Mouse (Mus musculus) midbrain, postnatal 0 days (tissue): Measurements from ENCODE around the gene Dync2li1. TPM values are rescaled to one million over a fixed set of nuclear protein-coding genes. Genes with fewer than 3 reads are reported as not detected.

Source experiments
- ATAC-seq: fragments of 200-750 bp; cut with Nextera tagmentation; 2 replicates; pipeline ENCODE4 v1.8.0; 2017; ENCODE audit warnings: moderate number of reproducible peaks, mild to moderate bottlenecking, moderate TSS enrichment, moderate library complexity; ENCODE audit not compliant: low FRiP score
- DNase-seq: peaks from one replicate; pipeline ENCODE4 v3.0.0-alpha.2; 2015; ENCODE audit warnings: low spot score
- H3K27ac ChIP-seq: fragments of 300-500 bp; sonication (generic); 2 replicates; pipeline ENCODE4 v1.5.1; 2014; ENCODE audit warnings: low read depth, mild to moderate bottlenecking, low read length, mixed read lengths
- H3K27me3 ChIP-seq: fragments of 300-500 bp; sonication (generic); 2 replicates; pipeline ENCODE4 v1.6.1; 2014; ENCODE audit warnings: low read length, control low read depth, mixed read lengths; ENCODE audit not compliant: insufficient read depth
- H3K36me3 ChIP-seq: fragments of 300-500 bp; sonication (generic); 2 replicates; pipeline ENCODE4 v1.6.1; 2014; ENCODE audit warnings: low read length, control low read depth, mixed read lengths; ENCODE audit not compliant: insufficient read depth
- H3K4me1 ChIP-seq: fragments of 300-500 bp; sonication (generic); 2 replicates; pipeline ENCODE4 v1.6.1; 2014; ENCODE audit warnings: mild to moderate bottlenecking, control low read depth, antibody characterized with exemption, low read length, mixed read lengths; ENCODE audit not compliant: insufficient read depth
- H3K4me2 ChIP-seq: fragments of 300-500 bp; sonication (generic); 2 replicates; pipeline ENCODE4 v1.6.1; 2014; ENCODE audit warnings: low read depth, mild to moderate bottlenecking, low read length, mixed read lengths; ENCODE audit not compliant: poor library complexity, severe bottlenecking
- H3K4me3 ChIP-seq: fragments of 300-500 bp; sonication (generic); 2 replicates; pipeline ENCODE4 v1.5.1; 2014; ENCODE audit warnings: low read depth, mild to moderate bottlenecking, low read length, moderate library complexity
- H3K9ac ChIP-seq: fragments of 300-500 bp; sonication (generic); replicated peaks from 2 replicates; pipeline ENCODE4 v1.6.1; 2014; ENCODE audit warnings: mild to moderate bottlenecking, low read length, moderate library complexity, mixed read lengths; ENCODE audit not compliant: poor library complexity, severe bottlenecking
- H3K9me3 ChIP-seq: fragments of 300-500 bp; sonication (generic); 2 replicates; pipeline ENCODE4 v1.6.1; 2016; ENCODE audit warnings: low read length, control low read depth
- CTCF ChIP-seq: IDR thresholded peaks from 2 replicates; pipeline ENCODE4 v1.5.1; 2016; ENCODE audit warnings: antibody characterized with exemption, mild to moderate bottlenecking
- WGBS: fragments of 180-500 bp; shearing (Covaris S2); extraction: QIAGEN DNeasy Blood & Tissue Kit; methylation state at CpG from one replicate; pipeline ENCODE4 v1.1.7; 2014; 5-methylcytosine and 5-hydroxymethylcytosine counted together
- polyA plus RNA-seq: library from polyadenylated mRNA; unstranded; fragments of >200 nt; fragmentation: Nextera tagmentation; extraction: Ambion mirVana; gene quantifications from 2 replicates; pipeline ENCODE4 v1.2.1, GENCODE M21; 2015
- total RNA-seq: library from RNA; depleted of rRNA; stranded (reverse); fragments of >200 nt; gene quantifications from 2 replicates; pipeline ENCODE4 v1.2.3, GENCODE M21; 2014

Gene Dync2li1
- total and polyA plus RNA-seq, 2 experiments from 2014 or later: 18.3 to 36.1 TPM

GRCm38 (mm10) chr17:84642324-84642723 lies 16.0 kb downstream of the Dync2li1 start:
- no peak for ATAC-seq
- Histone ChIP-seq H3K4me1 (no peaks in the 10 kb centered on the region), H3K9ac (no peak overlapping the region), H3K36me3 (0 out of 2 replicates have a peak, but pooled peaks cover under 1% of the 10 kb centered on the region), H3K27ac (no peak overlapping the region), H3K9me3 (no peaks in the 10 kb centered on the region), H3K27me3 (no peaks in the 10 kb centered on the region), H3K4me3 (no peak overlapping the region), H3K4me2 (no peak overlapping the region)
- 92% methylated on average over 9 of the region's 9 CpGs for WGBS
- no peak for TF ChIP-seq CTCF
- DNase-seq: no peak

- whole genome bisulfite sequencing: 49% methylated on average over 16 of the region's 16 CpGs
- no peaks in the 10 kb centered on the region for H3K9me3 ChIP-seq
- no peak overlapping the region for H3K4me3 ChIP-seq
- H3K36me3 ChIP-seq: no peaks in the 10 kb centered on the region; the same call in 1 of the 2 replicates
- 0 out of 2 replicates have a peak overlapping the region, but pooled peaks have one; percentile 32 for H3K27ac ChIP-seq
- no peak for DNase-seq
- H3K9ac ChIP-seq: no peak overlapping the region
- no peak overlapping the region for H3K4me2 ChIP-seq
- H3K27me3 ChIP-seq: no peaks in the 10 kb centered on the region
- no peaks in the 10 kb centered on the region for H3K4me1 ChIP-seq
- no peak for TF ChIP-seq CTCF
- no peak for ATAC-seq
Observed at GRCm38 (mm10) chr17:84644292-84645050, 18.2 kb downstream of the Dync2li1 start.

GRCm38 (mm10) chr17:84645119-84645518 lies 18.8 kb downstream of the Dync2li1 start:
- Histone ChIP-seq H3K27ac (0 out of 2 replicates have a peak overlapping the region, but pooled peaks have one; percentile 32), H3K9ac (no peak overlapping the region), H3K4me3 (no peak overlapping the region), H3K4me2 (no peak overlapping the region), H3K36me3 (peaks cover 2% of the 10 kb centered on the region), H3K4me1 (no peaks in the 10 kb centered on the region), H3K9me3 (no peaks in the 10 kb centered on the region), H3K27me3 (no peaks in the 10 kb centered on the region)
- TF ChIP-seq CTCF: no peak
- ATAC-seq (no peak), DNase-seq (no peak)
- WGBS: 37% methylated on average over 9 of the region's 9 CpGs

GRCm38 (mm10) chr17:84645894-84646293 lies 19.6 kb downstream of the Dync2li1 start:
- peaks cover 8% of the 10 kb centered on the region for H3K36me3 ChIP-seq
- H3K4me2 ChIP-seq: no peak overlapping the region
- H3K27ac ChIP-seq: no peak overlapping the region
- no peak overlapping the region for H3K4me3 ChIP-seq
- H3K27me3 ChIP-seq: no peaks in the 10 kb centered on the region
- DNase-seq (no peak), ATAC-seq (no peak)
- TF ChIP-seq CTCF: no peak
- WGBS: 41% methylated on average over 3 of the region's 7 CpGs
- H3K4me1 ChIP-seq: no peaks in the 10 kb centered on the region
- H3K9ac ChIP-seq: no peak overlapping the region
- H3K9me3 ChIP-seq: no peaks in the 10 kb centered on the region

GRCm38 (mm10) chr17:84646477-84646876 lies 20.2 kb downstream of the Dync2li1 start:
- H3K27ac ChIP-seq: no peak overlapping the region
- no peaks in the 10 kb centered on the region for H3K4me1 ChIP-seq
- TF ChIP-seq CTCF: no peak
- no peak overlapping the region for H3K9ac ChIP-seq
- H3K4me3 ChIP-seq: no peak overlapping the region
- H3K9me3 ChIP-seq: no peaks in the 10 kb centered on the region
- ATAC-seq: no peak
- 65% methylated on average over 2 of the region's 2 CpGs for WGBS
- DNase-seq: no peak
- peaks cover 8% of the 10 kb centered on the region for H3K36me3 ChIP-seq
- no peaks in the 10 kb centered on the region for H3K27me3 ChIP-seq
- no peak overlapping the region for H3K4me2 ChIP-seq

- TF ChIP-seq CTCF: no peak
- no peak for ATAC-seq
Observed at GRCm38 (mm10) chr17:84647630-84648029, 21.3 kb downstream of the Dync2li1 start.

More at GRCm38 (mm10) chr17:84647630-84648029, 21.3 kb downstream of the Dync2li1 start:
- DNase-seq: no peak
- no peak overlapping the region for H3K4me3 ChIP-seq
- H3K9ac ChIP-seq: no peak overlapping the region
- H3K36me3 ChIP-seq: peaks cover 8% of the 10 kb centered on the region
- H3K27ac ChIP-seq: no peak overlapping the region
- H3K9me3 ChIP-seq: no peaks in the 10 kb centered on the region
- WGBS: 85% methylated on average over 4 of the region's 4 CpGs
- H3K4me2 ChIP-seq: no peak overlapping the region
- H3K4me1 ChIP-seq: no peaks in the 10 kb centered on the region
- H3K27me3 ChIP-seq: no peaks in the 10 kb centered on the region
